Mouse (Mus musculus) gastrocnemius, postnatal 10 days (tissue): ENCODE results near the gene Trp53tg5. TPM values are rescaled to one million over a fixed set of nuclear protein-coding genes. Genes with fewer than 3 reads are reported as not detected.

Experiments used
- DNase-seq: peaks from one replicate; pipeline ENCODE4 v3.0.0; 2021; ENCODE audit warnings: mixed read lengths
- total RNA-seq, 2 experiments: library from RNA; stranded (reverse); gene quantifications; 2 replicates each; pipeline ENCODE4 v1.2.3; 2021

The Trp53tg5 gene
- total RNA-seq, 2 experiments from 2014 or later: not detected

GRCm38 (mm10) chr2:164449341-164450042 is 24.0 kb downstream of the Trp53tg5 start:
- DNase-seq: no peak

GRCm38 (mm10) chr2:164448921-164449320 is 24.6 kb downstream of the Trp53tg5 start:
- DNase-seq: no peak

- DNase-seq: no peak
Observed at GRCm38 (mm10) chr2:164448140-164448539, 25.4 kb downstream of the Trp53tg5 start.

GRCm38 (mm10) chr2:164446086-164446469 is 27.4 kb downstream of the Trp53tg5 start:
- no peak for DNase-seq

- DNase-seq: no peak
Observed at GRCm38 (mm10) chr2:164445399-164446085, 28.0 kb downstream of the Trp53tg5 start.

- DNase-seq: no peak
Observed at GRCm38 (mm10) chr2:164444701-164445100, 28.8 kb downstream of the Trp53tg5 start.

GRCm38 (mm10) chr2:164443460-164444000 is 30.0 kb downstream of the Trp53tg5 start, which contains the start of gene Sdc4:
Sdc4 (minus strand) TSS chr2:164443887.
- DNase-seq: no peak

GRCm38 (mm10) chr2:164443051-164443437 is 30.5 kb downstream of the Trp53tg5 start:
- peak; percentile 89 for DNase-seq

GRCm38 (mm10) chr2:164442315-164443050 is 31.0 kb downstream of the Trp53tg5 start:
- DNase-seq: peak; percentile 59

- DNase-seq: no peak
Observed at GRCm38 (mm10) chr2:164441731-164442130, 31.8 kb downstream of the Trp53tg5 start.

GRCm38 (mm10) chr2:164441155-164441554 is 32.4 kb downstream of the Trp53tg5 start:
- no peak for DNase-seq

GRCm38 (mm10) chr2:164440314-164440713 is 33.2 kb downstream of the Trp53tg5 start:
- DNase-seq: no peak

GRCm38 (mm10) chr2:164439001-164439421 is 34.5 kb downstream of the Trp53tg5 start:
- DNase-seq: no peak

GRCm38 (mm10) chr2:164438257-164438656 is 35.3 kb downstream of the Trp53tg5 start:
- no peak for DNase-seq

- no peak for DNase-seq
Observed at GRCm38 (mm10) chr2:164437710-164438109, 35.8 kb downstream of the Trp53tg5 start.

- DNase-seq: no peak
Observed at GRCm38 (mm10) chr2:164436961-164437360, 36.6 kb downstream of the Trp53tg5 start.

GRCm38 (mm10) chr2:164436215-164436913 is 37.2 kb downstream of the Trp53tg5 start:
- DNase-seq: no peak

GRCm38 (mm10) chr2:164435216-164436090 is 38.1 kb downstream of the Trp53tg5 start:
- DNase-seq: no peak

- no peak for DNase-seq
Observed at GRCm38 (mm10) chr2:164434681-164435080, 38.8 kb downstream of the Trp53tg5 start.

- DNase-seq: no peak
Observed at GRCm38 (mm10) chr2:164433278-164433895, 40.1 kb downstream of the Trp53tg5 start.
